Mouse (Mus musculus): ENCODE measurements around the gene Serpina1c. TPM values are rescaled to one million over a fixed set of nuclear protein-coding genes. Genes with fewer than 3 reads are reported as not detected.

The Serpina1c gene
- not detected in 2 replicates for polyA plus RNA-seq (2015; fragmentation: Nextera tagmentation; extraction: Ambion mirVana)

DNA sequence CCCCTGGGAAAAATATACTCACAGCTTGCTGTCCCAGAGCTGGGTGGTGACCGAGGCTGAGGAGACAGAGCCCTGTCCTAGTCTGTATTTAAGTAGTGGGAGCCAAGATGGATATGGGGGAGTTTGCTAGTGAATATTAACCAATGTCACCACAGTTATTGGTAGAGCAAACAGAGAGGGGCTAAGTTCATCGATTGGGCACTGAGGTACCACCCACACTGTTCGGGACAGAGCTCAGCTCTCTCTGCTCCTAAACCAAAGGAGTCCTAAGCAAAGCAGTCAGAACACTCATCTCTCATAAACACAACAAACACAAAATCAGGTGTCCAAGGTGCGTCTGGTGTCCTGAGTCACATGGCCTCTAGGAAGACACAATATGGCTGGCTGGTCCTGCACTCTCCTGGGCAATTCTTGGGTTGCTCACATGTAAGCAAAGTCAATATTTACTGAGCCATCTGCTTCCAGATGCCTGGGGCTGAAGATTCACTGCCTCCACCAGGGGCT lies at the start of gene Serpina1c:
Gene Serpina1c, minus strand, starts transcription at position 51 of the 504 bp plus-strand sequence.

GRCm38 (mm10) chr12:103863101-103863974 lies 41.3 kb downstream of the Serpina1c start, which contains the start of gene Serpina1a:
Serpina1a (minus strand) TSS chr12:103863562.

Other genes starting within 250 kb of the Serpina1c start
- gene Serpina6, start 247.7 kb downstream of the Serpina1c start, polyA plus RNA-seq (2015; fragmentation: Nextera tagmentation; extraction: Ambion mirVana), result not detected in 2 replicates
- gene Serpina16, start 228.7 kb downstream of the Serpina1c start, polyA plus RNA-seq (2015; fragmentation: Nextera tagmentation; extraction: Ambion mirVana), result not detected in 2 replicates
- gene Serpina1f, start 209.4 kb downstream of the Serpina1c start, polyA plus RNA-seq (2015; fragmentation: Nextera tagmentation; extraction: Ambion mirVana), result not detected in 2 replicates
- gene Serpina1d, start 131.3 kb downstream of the Serpina1c start, polyA plus RNA-seq (2015; fragmentation: Nextera tagmentation; extraction: Ambion mirVana), result 0.12 and 0.41 TPM in 2 replicates
- gene Serpina1b, start 74.5 kb downstream of the Serpina1c start, polyA plus RNA-seq (2015; fragmentation: Nextera tagmentation; extraction: Ambion mirVana), result 0.20 TPM in 1 of 2 replicates, not detected in the other
- gene Serpina1a, start 41.3 kb downstream of the Serpina1c start, polyA plus RNA-seq (2015; fragmentation: Nextera tagmentation; extraction: Ambion mirVana), result 0.41 TPM in 1 of 2 replicates, not detected in the other
- gene Serpina1e, start 54.1 kb upstream of the Serpina1c start, polyA plus RNA-seq (2015; fragmentation: Nextera tagmentation; extraction: Ambion mirVana), result 0.45 TPM in 2 replicates
- gene Serpina11, start 85.1 kb upstream of the Serpina1c start, polyA plus RNA-seq (2015; fragmentation: Nextera tagmentation; extraction: Ambion mirVana), result not detected in 2 replicates
- 0.13 and 0.17 TPM in 2 replicates for gene Serpina9, start 108.9 kb upstream of the Serpina1c start, polyA plus RNA-seq (2015; fragmentation: Nextera tagmentation; extraction: Ambion mirVana)
- not detected in 2 replicates for gene Serpina12, start 139.6 kb upstream of the Serpina1c start, polyA plus RNA-seq (2015; fragmentation: Nextera tagmentation; extraction: Ambion mirVana)
- gene Serpina5, start 196.2 kb upstream of the Serpina1c start, polyA plus RNA-seq (2015; fragmentation: Nextera tagmentation; extraction: Ambion mirVana), result not detected in 2 replicates
- gene Serpina3a, start 207.8 kb upstream of the Serpina1c start, polyA plus RNA-seq (2015; fragmentation: Nextera tagmentation; extraction: Ambion mirVana), result not detected in 2 replicates
- gene Serpina3b, start 223.1 kb upstream of the Serpina1c start, polyA plus RNA-seq (2015; fragmentation: Nextera tagmentation; extraction: Ambion mirVana), result not detected in 2 replicates
- 0.13 TPM in 1 of 2 replicates, not detected in the other for gene Serpina3c, start 249.0 kb upstream of the Serpina1c start, polyA plus RNA-seq (2015; fragmentation: Nextera tagmentation; extraction: Ambion mirVana)

Measured in neural tube, postnatal 0 days (tissue).